ENCODE assay signal across 28 mouse cellular contexts in genomic region chr3:14795292-14796020, GRCm38 (mm10). TPM values are rescaled to one million over a fixed set of nuclear protein-coding genes. Genes with fewer than 3 reads are reported as not detected.
"Had no signal": no experiment of that assay in that cellular context is flagged by ENCODE, and none has a peak within 500 bp of the region (broad histone marks: within the 10 kb centered on the region; RNA-seq: fewer than 3 reads in every experiment).

No protein-coding gene starts in this region.

- H3K4me2 ChIP-seq: embryonic facial prominence, embryonic 12.5 days; embryonic facial prominence, embryonic 13.5 days; embryonic facial prominence, embryonic 15.5 days; forebrain, embryonic 12.5 days; forebrain, embryonic 13.5 days; forebrain, embryonic 15.5 days had no signal

- H3K4me3 ChIP-seq: embryonic facial prominence, embryonic 10.5 days; embryonic facial prominence, embryonic 12.5 days; embryonic facial prominence, embryonic 13.5 days; embryonic facial prominence, embryonic 15.5 days; erythroblast, embryonic 14.5 days; forebrain, embryonic 10.5 days; forebrain, embryonic 12.5 days; forebrain, embryonic 13.5 days; forebrain, embryonic 15.5 days; heart, adult 2 months; heart, embryonic 10.5 days had no signal

- ATAC-seq: forebrain, embryonic 13.5 days; forebrain, embryonic 14.5 days; forebrain, embryonic 15.5 days; forebrain, embryonic 16.5 days; forebrain, postnatal 0 days had no signal

- H3K9ac ChIP-seq: embryonic facial prominence, embryonic 12.5 days; embryonic facial prominence, embryonic 13.5 days; embryonic facial prominence, embryonic 15.5 days; forebrain, embryonic 12.5 days; forebrain, embryonic 13.5 days; forebrain, embryonic 15.5 days; forebrain, postnatal 0 days had no signal

- H3K36me3 ChIP-seq: embryonic facial prominence, embryonic 10.5 days; embryonic facial prominence, embryonic 12.5 days; embryonic facial prominence, embryonic 13.5 days; embryonic facial prominence, embryonic 15.5 days; forebrain, embryonic 10.5 days; forebrain, embryonic 12.5 days; forebrain, embryonic 15.5 days; heart, embryonic 10.5 days had no signal

- H3K27ac ChIP-seq: embryonic facial prominence, embryonic 10.5 days; embryonic facial prominence, embryonic 12.5 days; embryonic facial prominence, embryonic 13.5 days; embryonic facial prominence, embryonic 15.5 days; forebrain, embryonic 10.5 days; forebrain, embryonic 12.5 days; forebrain, embryonic 13.5 days; forebrain, embryonic 15.5 days; heart, adult 2 months; heart, embryonic 10.5 days had no signal

- H3K4me1 ChIP-seq: embryonic facial prominence, embryonic 10.5 days; embryonic facial prominence, embryonic 12.5 days; embryonic facial prominence, embryonic 13.5 days; embryonic facial prominence, embryonic 15.5 days; forebrain, embryonic 10.5 days; forebrain, embryonic 12.5 days; forebrain, embryonic 13.5 days; forebrain, embryonic 15.5 days; heart, embryonic 10.5 days had no signal

- DNase-seq: cerebellum, adult 9-10 months; cerebellum, adult 9-11 months; cerebellum, postnatal 10 days; cerebellum, postnatal 14 days; cerebellum, postnatal 25 days; cerebellum, postnatal 36 days; embryo, embryonic 11 days; forebrain, postnatal 0 days; gastrocnemius, postnatal 10 days; gastrocnemius, postnatal 14 days; gastrocnemius, postnatal 36 days; heart, adult 11 months; heart, adult 18-20 months; heart, adult 2 months had no signal

- H3K27me3 ChIP-seq: embryonic facial prominence, embryonic 12.5 days; embryonic facial prominence, embryonic 13.5 days; embryonic facial prominence, embryonic 15.5 days; forebrain, embryonic 12.5 days; forebrain, embryonic 13.5 days; forebrain, embryonic 15.5 days had no signal

- H3K9me3 ChIP-seq: embryonic facial prominence, embryonic 10.5 days; embryonic facial prominence, embryonic 12.5 days; embryonic facial prominence, embryonic 13.5 days; embryonic facial prominence, embryonic 15.5 days; forebrain, embryonic 10.5 days; forebrain, embryonic 12.5 days; forebrain, embryonic 13.5 days; forebrain, embryonic 15.5 days; heart, embryonic 10.5 days had no signal

RNA-seq across cellular contexts. Expression of gene Car1, which starts 12.7 kb away (rescaled TPM):
- total RNA-seq: gastrocnemius, postnatal 14 days; heart, adult 18-20 months; heart, adult 2 months; heart, adult 8-10 months had no signal
- polyA plus RNA-seq: forebrain, embryonic 12.5 days; forebrain, embryonic 13.5 days; forebrain, embryonic 14.5 days; forebrain, embryonic 15.5 days; forebrain, embryonic 16.5 days; frontal cortex, adult 2 months had no signal
